Mouse (Mus musculus): Measurements from ENCODE around the gene Kmt2a. TPM values are rescaled to one million over a fixed set of nuclear protein-coding genes. Genes with fewer than 3 reads are reported as not detected.
A peak's percentile ranks its signal among the peaks of the same experiment; 100 is the strongest.
"Not testable (repeated sequence)": the region's sequence is repeated elsewhere in the genome, so short reads cannot be mapped to it uniquely, and the experiment has no call there.

Gene Kmt2a
- polyA plus RNA-seq, 1 experiment from 2014 or later: 14.4 TPM

- Histone ChIP-seq H3K4me2 (ENCODE audit: low read length) (peak within 1 kb of the TSS; percentile 72), H3K4me3 (ENCODE audit: low read length) (peak within 1 kb of the TSS; percentile 59), H3K4me1 (ENCODE audit: control insufficient read depth, insufficient read depth, low read depth, low read length) (peaks cover 13% of the 10 kb centered on the region), H3K27me3 (replicated peaks; ENCODE audit: control insufficient read depth, insufficient read depth, low read length) (no peaks in the 10 kb centered on the region), H3K36me3 (ENCODE audit: control insufficient read depth, insufficient read depth, low read length) (no peaks in the 10 kb centered on the region), H3K27ac (ENCODE audit: low read depth, low read length) (peak within 1 kb of the TSS; percentile 76), H3K9ac (ENCODE audit: low read depth, low read length) (peak within 1 kb of the TSS; percentile 74), H3K9me3 (ENCODE audit: control insufficient read depth, low read length) (no peaks in the 10 kb centered on the region)
- under 1% methylated on average over 73 of the region's 75 CpGs for WGBS
- peak; percentile 98 for ATAC-seq
Observed at GRCm38 (mm10) chr9:44799102-44799957, 81.8 kb downstream of the Kmt2a start, which contains the start of gene Tmem25. Gene Tmem25 (minus strand): TSS chr9:44799307.

- Histone ChIP-seq H3K4me2 (ENCODE audit: low read length) (peak overlapping the region; percentile 72), H3K27ac (ENCODE audit: low read depth, low read length) (no peak overlapping the region), H3K4me1 (ENCODE audit: control insufficient read depth, insufficient read depth, low read depth, low read length) (peaks cover 13% of the 10 kb centered on the region), H3K27me3 (replicated peaks; ENCODE audit: control insufficient read depth, insufficient read depth, low read length) (no peaks in the 10 kb centered on the region), H3K9ac (ENCODE audit: low read depth, low read length) (peak overlapping the region; percentile 74), H3K9me3 (ENCODE audit: control insufficient read depth, low read length) (no peaks in the 10 kb centered on the region), H3K36me3 (ENCODE audit: control insufficient read depth, insufficient read depth, low read length) (no peaks in the 10 kb centered on the region), H3K4me3 (ENCODE audit: low read length) (peak overlapping the region; percentile 59)
- WGBS: 42% methylated on average over 7 of the region's 7 CpGs
- no peak for ATAC-seq
Observed at GRCm38 (mm10) chr9:44798298-44798697, 82.8 kb downstream of the Kmt2a start.

- Histone ChIP-seq H3K4me3 (ENCODE audit: low read length) (no peak overlapping the region), H3K27ac (ENCODE audit: low read depth, low read length) (no peak overlapping the region), H3K4me1 (ENCODE audit: control insufficient read depth, insufficient read depth, low read depth, low read length) (no peaks in the 10 kb centered on the region), H3K9ac (ENCODE audit: low read depth, low read length) (no peak overlapping the region), H3K36me3 (ENCODE audit: control insufficient read depth, insufficient read depth, low read length) (peaks cover 21% of the 10 kb centered on the region), H3K4me2 (ENCODE audit: low read length) (no peak overlapping the region), H3K9me3 (ENCODE audit: control insufficient read depth, low read length) (no peaks in the 10 kb centered on the region), H3K27me3 (replicated peaks; ENCODE audit: control insufficient read depth, insufficient read depth, low read length) (no peaks in the 10 kb centered on the region)
- WGBS: 81% methylated on average over 9 of the region's 9 CpGs
- ATAC-seq: no peak
Observed at GRCm38 (mm10) chr9:44792842-44793241, 88.3 kb downstream of the Kmt2a start.

GRCm38 (mm10) chr9:44772750-44773651 lies 108.1 kb downstream of the Kmt2a start:
- H3K36me3 ChIP-seq (ENCODE audit: control insufficient read depth, insufficient read depth, low read length): no peaks in the 10 kb centered on the region; the same call in 1 of the 2 replicates
- H3K9ac ChIP-seq (ENCODE audit: low read depth, low read length): peak overlapping the region; percentile 69
- peak; percentile 99 for ATAC-seq
- H3K4me3 ChIP-seq (ENCODE audit: low read length): peak overlapping the region; percentile 60
- H3K9me3 ChIP-seq (ENCODE audit: control insufficient read depth, low read length): no peaks in the 10 kb centered on the region
- no peaks in the 10 kb centered on the region for H3K27me3 ChIP-seq (replicated peaks; ENCODE audit: control insufficient read depth, insufficient read depth, low read length)
- peak overlapping the region; percentile 80 for H3K27ac ChIP-seq (ENCODE audit: low read depth, low read length)
- under 1% methylated on average over 41 of the region's 41 CpGs for WGBS
- H3K4me2 ChIP-seq (ENCODE audit: low read length): peak overlapping the region; percentile 57
- peaks cover 3% of the 10 kb centered on the region; the same call in 1 of the 2 replicates for H3K4me1 ChIP-seq (ENCODE audit: control insufficient read depth, insufficient read depth, low read depth, low read length)

GRCm38 (mm10) chr9:44772392-44772749 lies 108.7 kb downstream of the Kmt2a start:
- no peaks in the 10 kb centered on the region; the same call in 1 of the 2 replicates for H3K36me3 ChIP-seq (ENCODE audit: control insufficient read depth, insufficient read depth, low read length)
- H3K9me3 ChIP-seq (ENCODE audit: control insufficient read depth, low read length): no peaks in the 10 kb centered on the region
- no peaks in the 10 kb centered on the region for H3K27me3 ChIP-seq (replicated peaks; ENCODE audit: control insufficient read depth, insufficient read depth, low read length)
- WGBS: 22% methylated on average over 5 of the region's 5 CpGs
- peak overlapping the region; percentile 41; the same call in 1 of the 2 replicates for H3K27ac ChIP-seq (ENCODE audit: low read depth, low read length)
- ATAC-seq: no peak
- H3K4me2 ChIP-seq (ENCODE audit: low read length): no peak overlapping the region
- peaks cover 3% of the 10 kb centered on the region; the same call in 1 of the 2 replicates for H3K4me1 ChIP-seq (ENCODE audit: control insufficient read depth, insufficient read depth, low read depth, low read length)
- H3K4me3 ChIP-seq (ENCODE audit: low read length): no peak overlapping the region
- H3K9ac ChIP-seq (ENCODE audit: low read depth, low read length): no peak overlapping the region

GRCm38 (mm10) chr9:44771376-44771775 lies 109.7 kb downstream of the Kmt2a start:
- Histone ChIP-seq H3K4me2 (ENCODE audit: low read length) (no peak overlapping the region), H3K4me1 (ENCODE audit: control insufficient read depth, insufficient read depth, low read depth, low read length) (peaks cover 5% of the 10 kb centered on the region), H3K9me3 (ENCODE audit: control insufficient read depth, low read length) (no peaks in the 10 kb centered on the region), H3K27ac (ENCODE audit: low read depth, low read length) (no peak overlapping the region), H3K9ac (ENCODE audit: low read depth, low read length) (no peak overlapping the region), H3K4me3 (ENCODE audit: low read length) (no peak overlapping the region), H3K27me3 (replicated peaks; ENCODE audit: control insufficient read depth, insufficient read depth, low read length) (no peaks in the 10 kb centered on the region), H3K36me3 (ENCODE audit: control insufficient read depth, insufficient read depth, low read length) (no peaks in the 10 kb centered on the region; the same call in 1 of the 2 replicates)
- 96% methylated on average over 5 of the region's 5 CpGs for WGBS
- ATAC-seq: no peak

GRCm38 (mm10) chr9:44768029-44768394 lies 113.1 kb downstream of the Kmt2a start:
- not testable (repeated sequence) for H3K36me3 ChIP-seq (ENCODE audit: control insufficient read depth, insufficient read depth, low read length); ATAC-seq; H3K27me3 ChIP-seq (replicated peaks; ENCODE audit: control insufficient read depth, insufficient read depth, low read length); H3K9me3 ChIP-seq (ENCODE audit: control insufficient read depth, low read length); H3K9ac ChIP-seq (ENCODE audit: low read depth, low read length)
- Histone ChIP-seq H3K4me2 (ENCODE audit: low read length) (peak overlapping the region; percentile 43), H3K27ac (ENCODE audit: low read depth, low read length) (peak overlapping the region; percentile 96; the same call in 1 of the 2 replicates), H3K4me1 (ENCODE audit: control insufficient read depth, insufficient read depth, low read depth, low read length) (peaks cover 16% of the 10 kb centered on the region), H3K4me3 (ENCODE audit: low read length) (peak overlapping the region; percentile 85)
- 46% methylated on average over 7 of the region's 9 CpGs for WGBS

GRCm38 (mm10) chr9:44767101-44768028 lies 113.7 kb downstream of the Kmt2a start, which contains the start of the genes Arcn1 and Ift46:
Gene Arcn1 (minus strand): TSS chr9:44767845.
Gene Ift46 (plus strand): TSS chr9:44767908.
- Histone ChIP-seq H3K4me3 (ENCODE audit: low read length) (peak within 1 kb of the TSS; percentile 85), H3K9ac (ENCODE audit: low read depth, low read length) (peak within 1 kb of the TSS; percentile 92), H3K36me3 (ENCODE audit: control insufficient read depth, insufficient read depth, low read length) (no peaks in the 10 kb centered on the region), H3K4me2 (ENCODE audit: low read length) (peak within 1 kb of the TSS; percentile 77), H3K27me3 (replicated peaks; ENCODE audit: control insufficient read depth, insufficient read depth, low read length) (no peaks in the 10 kb centered on the region), H3K27ac (ENCODE audit: low read depth, low read length) (peak within 1 kb of the TSS; percentile 96), H3K4me1 (ENCODE audit: control insufficient read depth, insufficient read depth, low read depth, low read length) (peaks cover 16% of the 10 kb centered on the region), H3K9me3 (ENCODE audit: control insufficient read depth, low read length) (no peaks in the 10 kb centered on the region)
- under 1% methylated on average over 59 of the region's 82 CpGs for WGBS
- ATAC-seq: peak; percentile 93
